Mouse (Mus musculus): ENCODE measurements around the gene Rsph6a. TPM values are rescaled to one million over a fixed set of nuclear protein-coding genes. Genes with fewer than 3 reads are reported as not detected.

The Rsph6a gene
- polyA plus RNA-seq, 1 experiment: not detected

DNA sequence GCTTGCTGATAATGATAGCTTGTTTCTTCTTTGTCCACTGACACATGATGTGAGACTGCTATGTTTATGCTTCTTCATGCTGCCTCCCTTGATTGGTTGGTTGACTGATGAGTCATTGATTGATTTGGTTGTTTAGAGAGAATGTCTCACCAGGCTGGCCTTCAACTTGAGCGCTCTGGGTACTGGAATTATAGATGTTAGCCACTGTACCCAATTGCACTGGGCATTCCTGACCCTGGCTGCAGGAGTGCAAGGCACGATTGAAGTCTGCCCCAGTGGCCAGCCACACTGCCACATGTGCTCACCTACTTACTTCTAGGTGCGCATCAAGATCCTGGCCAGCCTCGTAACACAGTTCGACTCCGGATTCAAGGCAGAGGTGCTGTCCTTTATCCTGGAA is 9.9 kb upstream of the Rsph6a start:
- no peak for TF ChIP-seq GATA1 (IDR thresholded peaks at IDR 0.05; ENCODE audit: borderline replicate concordance, low read length)
- H3K27me3 ChIP-seq (replicated peaks): no peaks in the 10 kb centered on the region
- no peaks in the 10 kb centered on the region for H3K4me1 ChIP-seq
- peaks cover 100% of the 10 kb centered on the region for H3K36me3 ChIP-seq (replicated peaks; ENCODE audit: low read length)
- H3K9me3 ChIP-seq: no peaks in the 10 kb centered on the region
- no peak overlapping the region for H3K4me3 ChIP-seq (replicated peaks)

DNA sequence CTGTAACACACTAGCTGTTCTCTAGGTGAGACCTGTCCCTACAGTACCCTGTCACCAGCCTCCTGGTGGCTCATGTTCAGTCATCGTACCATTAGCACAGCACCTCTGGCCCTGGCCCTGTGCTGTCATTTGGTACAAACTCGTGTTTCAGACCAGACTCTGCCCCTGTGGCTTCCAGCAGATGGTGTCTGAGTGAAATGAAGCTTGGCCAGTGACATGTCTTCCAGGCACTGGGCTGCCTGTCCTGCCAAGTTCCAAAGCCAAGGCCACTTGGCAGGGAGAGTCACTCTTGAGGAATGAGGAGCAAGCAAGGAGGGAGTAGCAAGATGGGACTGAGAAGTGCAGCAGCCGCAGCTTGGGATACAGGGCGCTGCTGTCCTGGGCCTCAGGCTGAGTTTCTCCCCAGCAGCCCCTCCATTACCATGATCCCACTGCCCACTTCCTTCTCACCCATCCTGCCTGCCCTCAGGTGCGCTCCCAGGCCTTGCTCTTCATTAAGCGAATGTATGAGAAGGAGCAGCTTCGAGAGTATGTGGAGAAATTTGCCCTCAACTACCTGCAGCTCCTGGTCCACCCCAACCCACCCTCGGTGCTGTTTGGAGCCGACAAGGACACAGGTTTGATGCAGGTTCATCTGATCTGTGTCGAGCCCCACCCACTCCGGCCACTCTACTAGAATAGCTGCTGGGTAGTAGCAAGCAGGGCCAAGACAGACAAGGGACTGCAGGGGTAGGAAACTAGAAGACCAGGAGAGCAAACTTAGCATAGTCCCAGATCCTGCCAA is 8.0 kb upstream of the Rsph6a start:
- no peaks in the 10 kb centered on the region for H3K4me1 ChIP-seq
- TF ChIP-seq GATA1 (IDR thresholded peaks at IDR 0.05; ENCODE audit: borderline replicate concordance, low read length): no peak
- TF ChIP-seq FLI1 (IDR thresholded peaks at IDR 0.05; ENCODE audit: low read length): no peak
- peaks cover 100% of the 10 kb centered on the region for H3K36me3 ChIP-seq (replicated peaks; ENCODE audit: low read length)
- no peaks in the 10 kb centered on the region for H3K9me3 ChIP-seq
- no peak overlapping the region for H3K4me3 ChIP-seq (replicated peaks)
- H3K27me3 ChIP-seq (replicated peaks): no peaks in the 10 kb centered on the region

DNA sequence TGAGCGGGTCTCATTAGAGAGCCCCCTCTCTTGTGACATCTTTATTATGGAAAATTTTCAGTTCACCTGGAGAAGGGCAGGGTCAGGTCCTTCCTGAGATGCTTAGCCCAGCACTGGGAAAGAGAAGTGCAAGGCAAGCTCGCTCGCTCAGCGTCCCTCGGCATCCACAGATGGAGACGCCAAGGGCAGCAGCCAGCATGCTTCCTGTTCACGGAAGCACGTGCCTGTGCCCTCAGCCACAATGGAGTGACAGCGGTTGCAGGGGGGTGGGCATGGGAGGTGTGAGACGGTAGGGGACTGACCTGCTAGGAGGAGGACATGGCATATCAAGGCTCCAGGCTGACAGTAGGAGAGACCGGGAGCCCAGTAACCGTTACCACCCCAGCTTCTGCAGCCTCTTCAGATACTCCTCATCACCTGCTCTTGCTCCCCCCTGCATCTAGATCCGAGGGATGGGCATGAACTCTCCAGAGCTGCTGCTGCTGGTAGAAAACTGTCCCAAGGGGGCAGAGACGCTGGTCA is 6.4 kb upstream of the Rsph6a start:
- Histone ChIP-seq H3K27me3 (replicated peaks) (no peaks in the 10 kb centered on the region), H3K9me3 (no peaks in the 10 kb centered on the region), H3K36me3 (replicated peaks; ENCODE audit: low read length) (peaks cover 100% of the 10 kb centered on the region), H3K4me1 (no peaks in the 10 kb centered on the region), H3K4me3 (replicated peaks) (no peak overlapping the region)
- no peak for TF ChIP-seq FLI1 (IDR thresholded peaks at IDR 0.05; ENCODE audit: low read length)
- TF ChIP-seq GATA1 (IDR thresholded peaks at IDR 0.05; ENCODE audit: borderline replicate concordance, low read length): no peak

DNA sequence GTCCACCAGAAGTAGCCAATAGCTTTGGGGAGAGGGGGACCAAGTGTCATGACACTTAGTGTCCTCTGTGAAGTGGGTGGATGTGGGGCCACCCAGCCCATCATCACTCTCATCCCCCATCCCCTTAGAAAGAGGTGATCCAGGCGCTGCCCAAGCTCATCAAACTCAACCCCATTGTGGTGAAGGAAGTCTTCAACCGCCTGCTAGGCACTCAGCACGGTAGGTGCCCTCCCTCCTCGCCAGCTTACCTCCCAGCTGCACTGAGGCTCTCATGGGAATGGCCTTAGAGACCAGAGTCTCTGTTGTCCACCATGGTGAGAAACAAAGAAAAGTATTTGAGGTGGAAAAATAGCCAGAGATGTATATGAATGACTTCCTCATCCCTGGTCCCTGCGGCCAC is 5.2 kb upstream of the Rsph6a start:
- no peak overlapping the region for H3K4me3 ChIP-seq (replicated peaks)
- no peaks in the 10 kb centered on the region for H3K9me3 ChIP-seq
- peaks cover 100% of the 10 kb centered on the region for H3K36me3 ChIP-seq (replicated peaks; ENCODE audit: low read length)
- H3K4me1 ChIP-seq: no peaks in the 10 kb centered on the region
- TF ChIP-seq GATA1 (IDR thresholded peaks at IDR 0.05; ENCODE audit: borderline replicate concordance, low read length): no peak
- TF ChIP-seq FLI1 (IDR thresholded peaks at IDR 0.05; ENCODE audit: low read length): no peak
- H3K27me3 ChIP-seq (replicated peaks): no peaks in the 10 kb centered on the region

DNA sequence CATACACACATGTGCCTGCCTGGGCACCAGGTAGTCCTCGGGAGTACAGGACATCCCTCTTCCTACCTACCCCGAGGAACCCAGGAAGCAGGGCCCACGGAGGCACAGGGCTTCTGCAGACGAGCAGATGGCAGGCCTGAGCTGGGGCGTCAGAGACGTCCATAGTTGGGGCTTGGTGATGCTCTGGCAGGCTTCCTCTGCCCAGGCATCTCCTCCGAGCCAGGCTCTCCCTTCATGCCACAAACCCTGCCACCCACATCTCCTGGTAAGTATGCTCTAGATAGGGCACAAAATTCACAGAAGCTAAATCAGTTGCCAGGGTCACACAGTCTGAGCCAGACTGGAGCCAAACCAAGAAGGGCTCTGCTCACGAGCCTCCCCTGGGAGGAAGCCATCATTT is 4.3 kb upstream of the Rsph6a start:
- H3K36me3 ChIP-seq (replicated peaks; ENCODE audit: low read length): peaks cover 100% of the 10 kb centered on the region
- H3K27me3 ChIP-seq (replicated peaks): no peaks in the 10 kb centered on the region
- H3K4me3 ChIP-seq (replicated peaks): no peak overlapping the region
- H3K9me3 ChIP-seq: no peaks in the 10 kb centered on the region
- no peaks in the 10 kb centered on the region for H3K4me1 ChIP-seq
- TF ChIP-seq GATA1 (IDR thresholded peaks at IDR 0.05; ENCODE audit: borderline replicate concordance, low read length) (no peak), FLI1 (IDR thresholded peaks at IDR 0.05; ENCODE audit: low read length) (no peak)

DNA sequence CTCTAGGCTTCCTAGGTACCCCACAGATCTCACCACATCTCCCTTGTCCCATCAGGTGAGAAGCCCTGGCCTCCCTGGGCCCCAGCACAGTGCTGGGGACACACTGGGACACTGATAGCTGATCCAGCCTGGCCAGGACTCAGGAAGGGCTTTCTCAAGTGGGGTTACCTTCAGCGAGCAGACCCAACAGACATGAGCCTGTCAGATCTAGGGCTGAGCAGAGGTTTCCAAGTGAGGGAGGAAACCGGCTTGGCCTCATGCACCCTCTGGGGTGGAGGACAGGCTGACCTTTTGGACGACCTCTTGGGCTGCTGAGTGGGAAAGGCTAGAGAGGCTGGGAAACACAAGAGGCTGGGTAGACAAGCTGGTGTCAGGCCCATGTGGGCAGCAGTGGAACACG is 3.3 kb upstream of the Rsph6a start:
- Histone ChIP-seq H3K36me3 (replicated peaks; ENCODE audit: low read length) (peaks cover 96% of the 10 kb centered on the region), H3K4me3 (replicated peaks) (no peak overlapping the region), H3K9me3 (no peaks in the 10 kb centered on the region), H3K27me3 (replicated peaks) (peaks cover 2% of the 10 kb centered on the region), H3K4me1 (no peaks in the 10 kb centered on the region)
- TF ChIP-seq GATA1 (IDR thresholded peaks at IDR 0.05; ENCODE audit: borderline replicate concordance, low read length): no peak
- no peak for TF ChIP-seq FLI1 (IDR thresholded peaks at IDR 0.05; ENCODE audit: low read length)

DNA sequence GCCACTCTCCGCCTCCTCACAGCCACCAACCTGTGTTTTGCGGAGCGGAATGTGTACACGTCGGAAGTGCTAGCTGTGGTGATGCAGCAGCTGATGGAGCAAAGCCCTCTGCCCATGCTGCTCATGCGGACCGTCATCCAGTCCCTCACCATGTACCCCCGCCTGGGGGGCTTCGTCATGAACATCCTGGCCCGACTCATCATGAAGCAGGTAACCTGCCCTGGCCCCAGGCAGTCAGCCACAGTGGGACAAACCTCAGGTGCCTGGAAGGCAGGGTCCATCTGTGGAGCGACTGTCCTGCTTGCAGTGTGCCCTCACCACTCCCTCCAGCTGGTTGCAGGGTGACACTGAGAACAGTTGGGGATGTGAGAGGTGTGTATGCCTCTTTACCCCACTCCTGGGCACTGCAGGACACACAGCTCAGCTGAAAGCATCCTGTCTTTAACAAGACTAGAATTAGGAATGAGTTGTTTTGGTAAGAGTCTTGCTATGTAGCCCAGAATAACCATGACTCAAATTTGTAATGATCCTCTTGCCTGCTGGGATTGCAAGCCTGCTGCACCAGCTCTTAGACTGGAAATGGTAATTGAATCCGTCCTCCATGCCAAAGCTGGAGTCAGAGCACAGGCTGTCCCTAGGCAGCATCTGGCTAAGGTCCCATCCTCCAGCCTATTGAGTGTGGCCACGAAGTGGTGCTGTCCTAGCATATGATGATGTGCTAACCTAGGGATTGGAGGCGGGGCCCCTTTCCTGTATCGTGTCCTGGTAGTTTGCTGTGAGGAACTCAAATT is 1.9 kb upstream of the Rsph6a start:
- no peak for TF ChIP-seq FLI1 (IDR thresholded peaks at IDR 0.05; ENCODE audit: low read length)
- no peak for TF ChIP-seq GATA1 (IDR thresholded peaks at IDR 0.05; ENCODE audit: borderline replicate concordance, low read length)
- Histone ChIP-seq H3K4me3 (replicated peaks) (no peak overlapping the region), H3K27me3 (replicated peaks) (peaks cover 8% of the 10 kb centered on the region), H3K9me3 (no peaks in the 10 kb centered on the region), H3K36me3 (replicated peaks; ENCODE audit: low read length) (peaks cover 84% of the 10 kb centered on the region), H3K4me1 (peaks cover 5% of the 10 kb centered on the region)

DNA sequence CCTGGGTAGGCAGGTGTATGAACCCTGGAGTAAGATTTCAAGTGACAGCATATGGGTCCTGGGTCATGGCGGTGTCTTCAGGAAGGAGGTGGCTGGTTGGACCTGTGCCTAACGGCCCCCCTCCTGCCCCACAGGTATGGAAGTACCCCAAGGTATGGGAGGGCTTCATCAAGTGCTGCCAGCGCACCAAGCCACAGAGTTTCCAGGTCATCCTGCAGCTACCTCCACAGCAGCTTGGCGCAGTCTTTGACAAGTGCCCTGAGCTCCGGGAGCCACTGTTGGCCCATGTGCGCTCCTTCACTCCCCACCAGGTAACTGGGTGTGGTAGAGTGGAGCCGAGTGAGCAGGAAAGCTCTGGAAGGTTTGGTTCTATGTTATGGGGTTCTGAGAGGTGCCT is 1.4 kb upstream of the Rsph6a start:
- H3K4me1 ChIP-seq: peaks cover 7% of the 10 kb centered on the region
- H3K27me3 ChIP-seq (replicated peaks): peaks cover 10% of the 10 kb centered on the region
- no peak for TF ChIP-seq GATA1 (IDR thresholded peaks at IDR 0.05; ENCODE audit: borderline replicate concordance, low read length)
- TF ChIP-seq FLI1 (IDR thresholded peaks at IDR 0.05; ENCODE audit: low read length): no peak
- no peak overlapping the region for H3K4me3 ChIP-seq (replicated peaks)
- peaks cover 79% of the 10 kb centered on the region for H3K36me3 ChIP-seq (replicated peaks; ENCODE audit: low read length)
- H3K9me3 ChIP-seq: no peaks in the 10 kb centered on the region

DNA sequence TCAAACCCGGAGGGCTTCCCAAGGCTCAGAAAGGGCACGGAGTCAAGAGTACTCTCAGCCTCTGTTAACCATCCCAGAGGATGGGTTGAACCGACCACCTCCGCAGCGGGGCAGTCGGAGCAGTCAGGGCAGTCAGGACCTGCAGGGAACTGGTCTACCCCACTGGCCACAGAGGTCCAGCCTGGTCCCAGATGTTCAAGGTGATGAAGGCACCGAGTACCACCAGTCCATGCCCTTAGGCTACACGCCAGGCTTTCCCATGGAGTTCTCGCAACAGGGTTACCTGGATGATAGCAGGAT is 237 bp downstream of the Rsph6a start:
- H3K9me3 ChIP-seq: no peaks in the 10 kb centered on the region
- TF ChIP-seq GATA1 (IDR thresholded peaks at IDR 0.05; ENCODE audit: borderline replicate concordance, low read length): no peak
- TF ChIP-seq FLI1 (IDR thresholded peaks at IDR 0.05; ENCODE audit: low read length): no peak
- peaks cover 63% of the 10 kb centered on the region for H3K36me3 ChIP-seq (replicated peaks; ENCODE audit: low read length)
- H3K4me1 ChIP-seq: peaks cover 7% of the 10 kb centered on the region
- peaks cover 14% of the 10 kb centered on the region for H3K27me3 ChIP-seq (replicated peaks)
- no peak overlapping the region for H3K4me3 ChIP-seq (replicated peaks)

DNA sequence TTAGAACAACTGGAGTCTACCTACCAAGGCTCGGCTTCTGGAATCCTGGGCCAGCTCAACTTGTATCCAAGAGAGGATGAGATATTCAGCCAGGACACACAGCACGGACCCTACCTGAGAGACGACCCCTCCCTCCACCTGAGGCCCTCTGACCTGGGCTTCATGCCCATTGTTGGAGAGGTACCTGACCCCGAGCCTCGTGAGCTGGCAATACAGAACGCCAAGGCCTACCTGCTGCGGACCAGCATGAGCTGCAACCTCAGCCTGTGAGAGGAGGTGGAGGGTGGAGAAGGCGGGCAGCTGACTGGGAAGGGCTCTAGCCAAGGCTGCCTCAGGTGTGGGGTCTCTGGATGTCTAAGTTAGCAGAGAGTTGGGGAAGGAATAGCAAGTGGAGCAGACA is 618 bp downstream of the Rsph6a start:
- peaks cover 7% of the 10 kb centered on the region for H3K4me1 ChIP-seq
- peaks cover 59% of the 10 kb centered on the region for H3K36me3 ChIP-seq (replicated peaks; ENCODE audit: low read length)
- H3K27me3 ChIP-seq (replicated peaks): peaks cover 17% of the 10 kb centered on the region
- no peak overlapping the region for H3K4me3 ChIP-seq (replicated peaks)
- H3K9me3 ChIP-seq: no peaks in the 10 kb centered on the region
- no peak for TF ChIP-seq GATA1 (IDR thresholded peaks at IDR 0.05; ENCODE audit: borderline replicate concordance, low read length)
- no peak for TF ChIP-seq FLI1 (IDR thresholded peaks at IDR 0.05; ENCODE audit: low read length)
